Mouse (Mus musculus) heart, adult 2 months (tissue): Measurements from ENCODE around the gene Rbbp5.

Experiments used
- CTCF ChIP-seq: fragments of 200-600 bp; IDR thresholded peaks from 2 replicates; pipeline ENCODE4 v1.8.1; 2022; ENCODE audit warnings: antibody characterized with exemption, mild to moderate bottlenecking, moderate library complexity
- POLR2A ChIP-seq: fragments of 200-500 bp; IDR thresholded peaks from 2 replicates; pipeline ENCODE4 v1.6.1; 2011; ENCODE audit warnings: mild to moderate bottlenecking, low read depth, low read length, control low read depth; ENCODE audit not compliant: insufficient read depth

DNA sequence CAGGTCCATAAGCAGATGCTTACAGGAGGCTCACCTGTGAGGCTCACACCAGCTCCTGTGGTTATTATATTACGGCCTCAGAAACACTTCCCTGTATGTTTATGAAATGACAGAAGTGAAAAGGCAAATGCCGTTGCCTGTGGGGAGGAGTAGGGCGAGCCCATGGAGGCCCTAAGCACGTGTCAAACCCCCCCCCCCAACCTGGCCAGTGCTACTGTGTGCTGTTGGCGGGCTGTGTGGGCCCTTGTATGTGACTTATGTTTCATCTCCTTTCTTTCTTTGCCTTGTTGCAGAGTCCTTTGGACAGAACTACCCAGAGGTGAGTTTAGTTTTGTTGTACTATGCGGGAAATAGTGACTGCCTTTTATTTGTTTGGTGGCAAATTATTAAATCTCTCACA is 6.6 kb downstream of the Rbbp5 start:
- TF ChIP-seq POLR2A (no peak), CTCF (no peak)
